Mouse (Mus musculus) MEL (cell line): Measurements from ENCODE around the gene Ppp4r2.

Source experiments
- CTCF ChIP-seq, 3 experiments: IDR thresholded peaks in 2 of 3; conservative IDR thresholded peaks in 1 of 3; 2 replicates each; pipeline ENCODE4 v1.5.1; 2011 to 2012; ENCODE audit warnings: low read length in 3 of 3, low read depth in 2 of 3, mild to moderate bottlenecking in 2 of 3, improper control_type of control experiment in 1 of 3, inconsistent platforms in 1 of 3, mixed read lengths in 1 of 3, moderate library complexity in 1 of 3; ENCODE audit not compliant: control insufficient read depth in 1 of 3, insufficient read depth in 1 of 3, poor library complexity in 1 of 3, severe bottlenecking in 1 of 3
- EP300 ChIP-seq, 2 experiments: IDR thresholded peaks; 2 replicates each; pipeline ENCODE4 v1.6.1; 2011; ENCODE audit warnings: improper control_type of control experiment in 2 of 2, low read length in 2 of 2, low read depth in 1 of 2, mild to moderate bottlenecking in 1 of 2
- RCOR1 ChIP-seq: IDR thresholded peaks from 2 replicates; pipeline ENCODE4 v1.6.1; 2012; ENCODE audit warnings: low read depth, mild to moderate bottlenecking, inconsistent platforms, low read length, improper control_type of control experiment
- ZC3H11A ChIP-seq: IDR thresholded peaks from 2 replicates; pipeline ENCODE4 v1.6.1; 2012; ENCODE audit warnings: low read depth, mild to moderate bottlenecking, inconsistent platforms, low read length, improper control_type of control experiment

DNA sequence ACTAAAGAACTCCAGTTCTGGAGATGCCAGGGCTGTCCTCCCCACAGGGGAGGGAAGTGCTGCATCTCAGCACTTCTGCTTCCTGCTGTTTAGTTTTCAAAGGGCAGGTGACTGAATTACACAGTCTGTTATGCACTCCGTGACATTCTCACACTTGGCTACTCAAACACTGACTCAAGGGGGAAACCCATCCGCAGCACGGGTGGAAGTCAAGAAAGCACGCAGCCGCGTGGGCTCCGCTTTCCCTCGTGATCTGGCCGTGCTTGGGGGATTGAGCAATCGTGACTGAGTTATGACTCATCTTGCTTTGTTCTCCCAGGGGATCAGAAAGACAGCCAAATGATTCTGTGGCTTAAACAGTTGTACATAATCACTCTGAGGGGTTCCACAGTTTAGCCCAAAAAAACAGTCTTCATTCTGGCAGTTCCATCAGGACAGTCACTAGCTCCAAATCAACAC is 32.9 kb upstream of the Ppp4r2 start:
- TF ChIP-seq CTCF (IDR thresholded peaks at IDR 0.05 in 2 of 3, conservative IDR thresholded peaks at IDR 0.05 in 1 of 3; ENCODE audit: control insufficient read depth in 1 of 3, insufficient read depth in 1 of 3, low read depth in 2 of 3, low read length in 3 of 3, poor library complexity in 1 of 3, severe bottlenecking in 1 of 3) (no peak), EP300 (IDR thresholded peaks at IDR 0.05; ENCODE audit: low read depth in 1 of 2, low read length in 2 of 2) (no peak), RCOR1 (no peak), ZC3H11A (no peak)
